Comparison of ENCODE assay signal across 13 mouse cellular contexts in the genomic region with DNA sequence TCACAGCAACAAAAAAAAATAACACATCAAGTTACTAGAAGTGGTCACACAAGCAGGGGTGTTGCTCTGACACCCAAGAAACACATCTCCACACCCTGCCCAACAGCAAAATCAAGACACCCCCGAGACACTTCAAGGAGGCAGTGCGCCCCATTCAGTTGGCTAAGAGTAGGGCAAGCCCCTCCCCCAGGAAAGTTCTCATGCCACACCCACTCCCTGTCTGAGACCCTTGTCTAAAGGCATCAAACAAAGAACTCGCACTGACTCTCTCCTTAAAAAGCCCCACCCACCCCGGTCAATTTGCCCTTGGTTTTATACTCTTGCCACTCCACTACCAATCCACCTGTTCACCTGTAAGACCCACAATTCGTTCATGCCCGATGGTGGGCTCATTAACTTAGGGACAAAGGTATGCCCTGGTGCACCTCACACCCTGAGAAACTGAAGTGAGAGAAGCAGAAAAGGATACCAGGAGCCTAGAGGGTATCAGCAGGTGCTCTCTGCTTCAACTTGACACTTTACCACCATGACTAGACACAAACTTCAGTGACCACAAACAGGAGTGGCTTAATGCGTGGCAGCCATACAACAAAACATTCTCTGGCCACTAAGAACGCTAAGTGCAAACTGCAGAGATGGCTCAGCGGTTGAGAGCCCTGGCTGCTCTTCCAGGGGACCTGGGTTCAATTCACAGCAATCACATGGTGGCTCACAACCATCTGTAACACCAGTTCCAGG. TPM values are rescaled to one million over a fixed set of nuclear protein-coding genes. Genes with fewer than 3 reads are reported as not detected.
DNase-seq lines count a peak whose midpoint lies in the region; ATAC-seq and TF ChIP-seq lines count a peak whose summit lies in the region.
"Had no signal": no experiment of that assay in that cellular context is flagged by ENCODE, and none has a peak within 500 bp of the region (broad histone marks: within the 10 kb centered on the region; RNA-seq: fewer than 3 reads in every experiment).

No protein-coding gene starts in this region.

- peak overlapping the region; percentile 59 for H3K27ac ChIP-seq in gastrocnemius, adult 2 months
- peak overlapping the region; percentile 77 for H3K27ac ChIP-seq in left cerebral cortex, adult 2 months

- TF ChIP-seq CTCF in gastrocnemius, adult 2 months (IDR thresholded peaks at IDR 0.05), result no peak
- TF ChIP-seq CTCF in left cerebral cortex, adult 2 months (IDR thresholded peaks at IDR 0.05), result no peak

- no peak overlapping the region for H3K4me3 ChIP-seq in gastrocnemius, adult 2 months
- H3K4me3 ChIP-seq in left cerebral cortex, adult 2 months, result no peak overlapping the region

- ATAC-seq in megakaryocyte, adult 5-6 weeks (ENCODE audit: poor library complexity, severe bottlenecking), result peak; percentile 53
- ATAC-seq: midbrain, embryonic 16.5 days had no signal

- intact Hi-C loops in gastrocnemius, adult 2 months (cut with DNase I), result no loop called here
- intact Hi-C loops in gastrocnemius, postnatal 14 days (cut with DNase I; ENCODE audit: low total_unique reads), result loop anchor here (5.0 kb wide), 1 partner anchor 39 kb away; no protein-coding TSS in a partner anchor
- intact Hi-C loops in left cerebral cortex, adult 2 months (cut with DNase I), result no loop called here
- intact Hi-C loops in left cerebral cortex, postnatal 4 days (cut with DNase I), result no loop called here

- no peak for DNase-seq in gastrocnemius, adult 2 months
- no peak for DNase-seq in gastrocnemius, postnatal 14 days
- no peak for DNase-seq in left cerebral cortex, adult 2 months (ENCODE audit: extremely low spot score in 1 of 2, low spot score in 2 of 2)
- DNase-seq in left cerebral cortex, postnatal 4 days, result no peak
- peak; percentile 79 for DNase-seq in R1 (ENCODE audit: low read depth, low spot score)
- no peak for DNase-seq in frontal cortex, adult 2 months (ENCODE audit: extremely low spot score in 1 of 2, low spot score in 1 of 2)
- DNase-seq in left cerebral cortex, adult 9 months (ENCODE audit: low spot score in 2 of 2), result no peak
- DNase-seq: cerebellum, adult 18-20 months; gastrocnemius, postnatal 10 days; kidney, adult 8-10 months; retina, postnatal 1 day had no signal

RNA-seq across cellular contexts. Expression of gene Zmynd8, which starts 45.8 kb away (rescaled TPM):
- total RNA-seq in gastrocnemius, adult 2 months (2021), result 10 to 100 TPM; 13.1 to 23.3 TPM
- 10 to 100 TPM; 20.7 to 22.0 TPM for total RNA-seq in gastrocnemius, postnatal 14 days (2021)
- 100 to 1,000 TPM; 182 to 188 TPM for total RNA-seq in left cerebral cortex, adult 2 months (2021)
- 100 to 1,000 TPM; 118 to 120 TPM for total RNA-seq in left cerebral cortex, postnatal 4 days (2021)
- 26.9 and 37.5 TPM in 2 replicates for total RNA-seq in megakaryocyte, adult 5-6 weeks (2015)
- 26.7 and 28.3 TPM in 2 replicates for total RNA-seq in megakaryocyte, adult 5-6 weeks (2017)
- polyA plus RNA-seq in frontal cortex, adult 2 months (2012; rRNA removed), result 79.7 and 86.6 TPM in 2 replicates
